Mouse (Mus musculus) myocyte (in vitro differentiated cells): ENCODE measurements at regions not wholly inside any gene's neighbourhood (a gene's known extent, or its start where the extent isn't known, plus 50 kb on each side); places are given as distances from the start of the nearest gene placed in this dataset.

ENCODE experiments used
- E2F4 ChIP-seq: IDR thresholded peaks from one replicate; pipeline ENCODE4 v1.6.1; 2011; ENCODE audit warnings: mild to moderate bottlenecking, control low read depth, moderate library complexity; ENCODE audit not compliant: insufficient read depth
- MAX ChIP-seq: IDR thresholded peaks from one replicate; pipeline ENCODE4 v1.6.1; 2011; ENCODE audit warnings: low read depth, mild to moderate bottlenecking, control low read depth
- MYOD1 ChIP-seq, 3 experiments: IDR thresholded peaks; one replicate each; pipeline ENCODE4 v1.6.1; 2011; ENCODE audit warnings: control low read depth in 2 of 3, low read depth in 2 of 3, mild to moderate bottlenecking in 2 of 3, moderate library complexity in 1 of 3; ENCODE audit not compliant: insufficient read length in 2 of 3, control insufficient read depth in 1 of 3
- MYOG ChIP-seq, 3 experiments: IDR thresholded peaks; one replicate each; pipeline ENCODE4 v1.6.1; 2011; ENCODE audit warnings: control low read depth in 2 of 3, low read depth in 2 of 3, mild to moderate bottlenecking in 2 of 3; ENCODE audit not compliant: insufficient read length in 2 of 3, control insufficient read depth in 1 of 3, insufficient read depth in 1 of 3
- POLR2A ChIP-seq: IDR thresholded peaks from one replicate; pipeline ENCODE4 v1.6.1; 2011; ENCODE audit warnings: low read depth, mild to moderate bottlenecking, control low read depth, moderate library complexity; ENCODE audit not compliant: insufficient read length
- POLR2AphosphoS2 ChIP-seq: IDR thresholded peaks from one replicate; pipeline ENCODE4 v1.6.1; 2011; ENCODE audit warnings: low read depth, control low read depth; ENCODE audit not compliant: insufficient read length

- no peak for TF ChIP-seq POLR2A
- no peak for TF ChIP-seq MYOG (IDR thresholded peaks at IDR 0.05; ENCODE audit: control insufficient read depth in 1 of 3, insufficient read depth in 1 of 3, insufficient read length in 2 of 3, low read depth in 2 of 3)
- no peak for TF ChIP-seq MYOD1 (IDR thresholded peaks at IDR 0.05; ENCODE audit: control insufficient read depth in 1 of 3, insufficient read length in 2 of 3, low read depth in 2 of 3)
- TF ChIP-seq POLR2AphosphoS2 = no peak
- TF ChIP-seq MAX = no peak
- no peak for TF ChIP-seq E2F4
Observed at GRCm38 (mm10) chr11:110588280-110588679, 189.4 kb downstream of the Map2k6 start.
